Mouse (Mus musculus) gastrocnemius, postnatal 36 days (tissue): ENCODE results near the gene Ugt1a9. TPM values are rescaled to one million over a fixed set of nuclear protein-coding genes. Genes with fewer than 3 reads are reported as not detected.
"Not testable (repeated sequence)": the region's sequence is repeated elsewhere in the genome, so short reads cannot be mapped to it uniquely, and the experiment has no call there.

Experiments
- DNase-seq, 2 experiments: peaks; one replicate each; pipeline ENCODE4 v3.0.0; 2022
- intact Hi-C: fragments of 180-260 bp; cut with DNase I; formaldehyde crosslinking; loops from one replicate; pipeline ENCODE4 v1.15.1; 2025
- total RNA-seq, 2 experiments: library from RNA; stranded (reverse); gene quantifications; 2 replicates each; pipeline ENCODE4 v1.2.3; 2021

Gene Ugt1a9
- total RNA-seq, 2 experiments from 2014 or later, result not detected

- no peak for DNase-seq
- intact Hi-C loops, result no loop called here
Observed at GRCm38 (mm10) chr1:88158430-88158829, 87.8 kb downstream of the Ugt1a9 start.

GRCm38 (mm10) chr1:88165711-88166110 lies 95.1 kb downstream of the Ugt1a9 start, which contains the start of gene Ugt1a5:
Ugt1a5 (plus strand) TSS chr1:88166012.
- intact Hi-C loops, result no loop called here
- DNase-seq, result no peak

GRCm38 (mm10) chr1:88172190-88172589 lies 101.6 kb downstream of the Ugt1a9 start:
- DNase-seq, intact Hi-C loops: not testable (repeated sequence)

GRCm38 (mm10) chr1:88179657-88180056 lies 109.1 kb downstream of the Ugt1a9 start:
- intact Hi-C loops, result no loop called here
- DNase-seq, result no peak

- intact Hi-C loops, result no loop called here
- DNase-seq, result no peak
Observed at GRCm38 (mm10) chr1:88186325-88186935, 115.8 kb downstream of the Ugt1a9 start.

- DNase-seq, result no peak
Observed at GRCm38 (mm10) chr1:88192136-88192535, 121.5 kb downstream of the Ugt1a9 start.

GRCm38 (mm10) chr1:88195687-88196086 lies 125.1 kb downstream of the Ugt1a9 start:
- intact Hi-C loops, result no loop called here
- DNase-seq, result no peak

More at GRCm38 (mm10) chr1:88192136-88192535, 121.5 kb downstream of the Ugt1a9 start:
- intact Hi-C loops, result no loop called here

GRCm38 (mm10) chr1:88197443-88197842 lies 126.8 kb downstream of the Ugt1a9 start:
- intact Hi-C loops, result no loop called here
- DNase-seq, result no peak

GRCm38 (mm10) chr1:88199996-88200395 lies 129.4 kb downstream of the Ugt1a9 start:
- no peak for DNase-seq
- intact Hi-C loops, result no loop called here

GRCm38 (mm10) chr1:88200456-88200855 lies 129.9 kb downstream of the Ugt1a9 start, which contains the start of gene Ugt1a2:
Ugt1a2 (plus strand) TSS chr1:88200601.
- intact Hi-C loops, result no loop called here
- no peak for DNase-seq

GRCm38 (mm10) chr1:88205294-88205922 lies 134.8 kb downstream of the Ugt1a9 start, which contains the start of gene Dnajb3:
Dnajb3 (minus strand) TSS chr1:88205782.
- DNase-seq, result peak in 1 of 2 experiments; percentile 54
- intact Hi-C loops, result no loop called here

- no peak for DNase-seq
- intact Hi-C loops, result no loop called here
Observed at GRCm38 (mm10) chr1:88206843-88207479, 136.4 kb downstream of the Ugt1a9 start.

GRCm38 (mm10) chr1:88211812-88212211 lies 141.2 kb downstream of the Ugt1a9 start, which contains the start of gene Ugt1a1:
Ugt1a1 (plus strand) TSS chr1:88211959.
- no peak for DNase-seq
- intact Hi-C loops, result no loop called here

GRCm38 (mm10) chr1:88212341-88213045 lies 141.9 kb downstream of the Ugt1a9 start:
- intact Hi-C loops, result no loop called here
- peak in 1 of 2 experiments; percentile 8 for DNase-seq

- intact Hi-C loops, result no loop called here
- DNase-seq, result no peak
Observed at GRCm38 (mm10) chr1:88213061-88213460, 142.5 kb downstream of the Ugt1a9 start.

GRCm38 (mm10) chr1:88213766-88214461 lies 143.3 kb downstream of the Ugt1a9 start:
- peak in 1 of 2 experiments; percentile 8 for DNase-seq
- intact Hi-C loops, result no loop called here

- DNase-seq, result no peak
Observed at GRCm38 (mm10) chr1:88214462-88214952, 143.9 kb downstream of the Ugt1a9 start.

GRCm38 (mm10) chr1:88215466-88216380 lies 145.1 kb downstream of the Ugt1a9 start:
- DNase-seq, result no peak
- intact Hi-C loops, result no loop called here

More at GRCm38 (mm10) chr1:88214462-88214952, 143.9 kb downstream of the Ugt1a9 start:
- intact Hi-C loops, result no loop called here

- intact Hi-C loops, result no loop called here
- no peak for DNase-seq
Observed at GRCm38 (mm10) chr1:88216551-88216950, 146.0 kb downstream of the Ugt1a9 start.
